Comparison of ENCODE assay signal across 13 mouse cellular contexts in the genomic region with DNA sequence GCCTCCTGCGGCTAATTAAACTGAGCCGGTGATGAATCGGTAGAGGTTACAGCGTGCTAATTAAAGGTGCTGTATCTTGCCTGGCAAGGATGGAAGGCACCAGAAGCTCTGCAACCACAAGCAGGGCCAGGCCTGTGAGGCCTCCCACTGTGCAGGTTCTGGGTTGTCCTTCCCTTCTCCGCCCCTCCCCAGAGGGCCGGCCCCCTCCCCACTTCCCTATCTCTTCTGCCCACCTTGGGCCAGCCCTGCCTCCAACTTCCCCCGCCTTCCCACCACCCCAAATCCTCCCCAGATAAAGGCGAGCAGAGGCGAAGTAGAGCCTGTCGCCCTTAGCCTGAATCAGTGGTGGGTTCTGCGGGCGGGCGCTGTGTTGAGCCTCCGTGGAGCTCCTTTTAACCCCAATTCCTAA. TPM values are rescaled to one million over a fixed set of nuclear protein-coding genes. Genes with fewer than 3 reads are reported as not detected.
DNase-seq lines count a peak whose midpoint lies in the region; ATAC-seq and TF ChIP-seq lines count a peak whose summit lies in the region.
"Had no signal": no experiment of that assay in that cellular context is flagged by ENCODE, and none has a peak within 500 bp of the region (broad histone marks: within the 10 kb centered on the region; RNA-seq: fewer than 3 reads in every experiment).

No protein-coding gene starts in this region.

- DNase-seq in hindbrain, embryonic 14.5 days (ENCODE audit: low spot score), result no peak
- DNase-seq in G1E (ENCODE audit: low spot score), result peak; percentile 74
- DNase-seq in forebrain, embryonic 14.5 days (ENCODE audit: low spot score), result peak; percentile 41
- peak in 1 of 3 experiments; percentile 64 for DNase-seq in liver, embryonic 14.5 days (ENCODE audit: low read depth in 3 of 3, low spot score in 3 of 3)
- no peak for DNase-seq in lung, postnatal 10 days
- no peak for DNase-seq in spleen, postnatal 14 days (ENCODE audit: low spot score in 2 of 2)
- DNase-seq in adrenal gland, adult 2 months, result no peak
- DNase-seq: gastrocnemius, postnatal 36 days; lung, adult 2 months; thymus, adult 2 months had no signal

- TF ChIP-seq EP300 in liver, embryonic 14.5 days (IDR thresholded peaks at IDR 0.05; ENCODE audit: low read depth), result peak; percentile 84

- no peak for ATAC-seq in hindbrain, embryonic 13.5 days (ENCODE audit: low FRiP score)
- ATAC-seq in hindbrain, embryonic 14.5 days (ENCODE audit: low FRiP score), result no peak
- peak; percentile 71 for ATAC-seq in G1E (ENCODE audit: extremely low read depth, insufficient number of reproducible peaks, low FRiP score, poor library complexity, severe bottlenecking)
- peak; percentile 42; the same call in 1 of the 2 replicates for ATAC-seq in forebrain, embryonic 14.5 days
- peak; percentile 84 for ATAC-seq in liver, embryonic 14.5 days (ENCODE audit: insufficient read depth)

- H3K36me3 ChIP-seq in hindbrain, embryonic 13.5 days, result no peaks in the 10 kb centered on the region
- no peaks in the 10 kb centered on the region for H3K36me3 ChIP-seq in hindbrain, embryonic 14.5 days (replicated peaks; ENCODE audit: control insufficient read depth, insufficient read depth)
- H3K36me3 ChIP-seq in G1E (replicated peaks), result no peaks in the 10 kb centered on the region
- no peaks in the 10 kb centered on the region for H3K36me3 ChIP-seq in forebrain, embryonic 14.5 days (ENCODE audit: control insufficient read depth, insufficient read depth, low read length)
- no peaks in the 10 kb centered on the region for H3K36me3 ChIP-seq in liver, embryonic 14.5 days (replicated peaks; ENCODE audit: control insufficient read depth, insufficient read depth, low read depth)
- H3K36me3 ChIP-seq: embryonic facial prominence, embryonic 15.5 days had no signal

- no peak overlapping the region for H3K9ac ChIP-seq in hindbrain, embryonic 13.5 days
- H3K9ac ChIP-seq in hindbrain, embryonic 14.5 days, result no peak overlapping the region
- 0 out of 2 replicates have a peak overlapping the region, but pooled peaks have one; percentile 21 for H3K9ac ChIP-seq in forebrain, embryonic 14.5 days (ENCODE audit: low read length)
- H3K9ac ChIP-seq in liver, embryonic 14.5 days (replicated peaks), result peak overlapping the region; percentile 68
- H3K9ac ChIP-seq: embryonic facial prominence, embryonic 15.5 days had no signal

- H3K27me3 ChIP-seq in hindbrain, embryonic 13.5 days, result peaks cover 8% of the 10 kb centered on the region; the same call in 1 of the 2 replicates
- H3K27me3 ChIP-seq in hindbrain, embryonic 14.5 days (ENCODE audit: control insufficient read depth, insufficient read depth, low read length), result no peaks in the 10 kb centered on the region
- H3K27me3 ChIP-seq in G1E (ENCODE audit: insufficient read depth, low read length), result peaks cover 8% of the 10 kb centered on the region; the same call in 1 of the 2 replicates
- no peaks in the 10 kb centered on the region for H3K27me3 ChIP-seq in forebrain, embryonic 14.5 days (replicated peaks; ENCODE audit: control insufficient read depth, insufficient read depth, low read length)
- H3K27me3 ChIP-seq in liver, embryonic 14.5 days (ENCODE audit: control insufficient read depth, insufficient read depth, low read length), result no peaks in the 10 kb centered on the region
- H3K27me3 ChIP-seq: CH12.LX; embryonic facial prominence, embryonic 15.5 days had no signal

- peaks cover 19% of the 10 kb centered on the region for H3K4me1 ChIP-seq in hindbrain, embryonic 13.5 days (replicated peaks)
- no peaks in the 10 kb centered on the region for H3K4me1 ChIP-seq in hindbrain, embryonic 14.5 days (replicated peaks; ENCODE audit: control insufficient read depth, insufficient read depth, low read length)
- H3K4me1 ChIP-seq in G1E (ENCODE audit: insufficient read depth, low read depth, low read length), result peaks cover 63% of the 10 kb centered on the region
- peaks cover 9% of the 10 kb centered on the region for H3K4me1 ChIP-seq in forebrain, embryonic 14.5 days (ENCODE audit: control insufficient read depth, insufficient read depth, low read length)
- H3K4me1 ChIP-seq in liver, embryonic 14.5 days (replicated peaks; ENCODE audit: control insufficient read depth in 2 of 2, insufficient read depth in 2 of 2, low read length in 1 of 2), result peaks cover 32 to 58% of the 10 kb centered on the region in 2 experiments

- 58% methylated on average over 14 of the region's 14 CpGs for WGBS in hindbrain, embryonic 13.5 days
- 49% methylated on average over 14 of the region's 14 CpGs for WGBS in hindbrain, embryonic 14.5 days
- 29% methylated on average over 13 of the region's 14 CpGs for WGBS in forebrain, embryonic 14.5 days
- 8% methylated on average over 14 of the region's 14 CpGs for WGBS in liver, embryonic 14.5 days (ENCODE audit: insufficient replicate concordance)

- no peaks in the 10 kb centered on the region for H3K9me3 ChIP-seq in hindbrain, embryonic 13.5 days
- H3K9me3 ChIP-seq in hindbrain, embryonic 14.5 days (ENCODE audit: control insufficient read depth, low read length), result no peaks in the 10 kb centered on the region
- no peaks in the 10 kb centered on the region for H3K9me3 ChIP-seq in G1E (replicated peaks)
- H3K9me3 ChIP-seq in forebrain, embryonic 14.5 days (replicated peaks; ENCODE audit: control insufficient read depth, low read length), result no peaks in the 10 kb centered on the region
- H3K9me3 ChIP-seq in liver, embryonic 14.5 days (ENCODE audit: control insufficient read depth, low read length), result no peaks in the 10 kb centered on the region
- H3K9me3 ChIP-seq: embryonic facial prominence, embryonic 15.5 days had no signal

- no peak for TF ChIP-seq CTCF in G1E (IDR thresholded peaks at IDR 0.05; ENCODE audit: low read depth, low read length)
- TF ChIP-seq CTCF in liver, embryonic 14.5 days (IDR thresholded peaks at IDR 0.05; ENCODE audit: low read depth), result no peak

- peak overlapping the region; percentile 44; the same call in 1 of the 2 replicates for H3K27ac ChIP-seq in hindbrain, embryonic 13.5 days
- H3K27ac ChIP-seq in hindbrain, embryonic 14.5 days, result no peak overlapping the region
- no peak overlapping the region for H3K27ac ChIP-seq in forebrain, embryonic 14.5 days (ENCODE audit: low read depth, low read length)
- H3K27ac ChIP-seq in liver, embryonic 14.5 days, result peak overlapping the region; percentile 83
- H3K27ac ChIP-seq: embryonic facial prominence, embryonic 15.5 days had no signal

- H3K4me3 ChIP-seq in hindbrain, embryonic 13.5 days, result no peak overlapping the region
- no peak overlapping the region for H3K4me3 ChIP-seq in hindbrain, embryonic 14.5 days (replicated peaks; ENCODE audit: low read length)
- H3K4me3 ChIP-seq in G1E (ENCODE audit: low read depth, low read length), result peak overlapping the region; percentile 62; the same call in 1 of the 2 replicates
- no peak overlapping the region for H3K4me3 ChIP-seq in forebrain, embryonic 14.5 days (ENCODE audit: low read depth, low read length)
- H3K4me3 ChIP-seq in liver, embryonic 14.5 days (ENCODE audit: insufficient read depth in 1 of 2, low read depth in 2 of 2, low read length in 2 of 2), result peak overlapping the region; percentile 36 to 44; a peak in 3 of 4 replicates
- H3K4me3 ChIP-seq: embryonic facial prominence, embryonic 15.5 days had no signal

- H3K4me2 ChIP-seq in hindbrain, embryonic 13.5 days, result no peak overlapping the region
- no peak overlapping the region for H3K4me2 ChIP-seq in hindbrain, embryonic 14.5 days (replicated peaks)
- H3K4me2 ChIP-seq in forebrain, embryonic 14.5 days (ENCODE audit: low read length), result no peak overlapping the region
- H3K4me2 ChIP-seq in liver, embryonic 14.5 days (ENCODE audit: low read depth), result peak overlapping the region; percentile 78
- H3K4me2 ChIP-seq: embryonic facial prominence, embryonic 15.5 days had no signal

RNA-seq across cellular contexts. Expression of a gene that starts 48.9 kb away (rescaled TPM):
- polyA plus RNA-seq in hindbrain, embryonic 13.5 days (2015; fragmentation: Nextera tagmentation; extraction: Ambion mirVana), result 88.3 and 88.8 TPM in 2 replicates
- polyA plus RNA-seq in hindbrain, embryonic 14.5 days (2014; fragmentation: Nextera tagmentation; extraction: Ambion mirVana), result 78.6 and 79.8 TPM in 2 replicates
- 19.1 and 20.9 TPM in 2 replicates for total RNA-seq in G1E (2014; fragmentation: Nextera tagmentation)
- total RNA-seq in G1E (2017), result 30.9 and 34.7 TPM in 2 replicates
- polyA plus RNA-seq in G1E (2012), result 26.5 and 29.7 TPM in 2 replicates
- polyA plus RNA-seq in forebrain, embryonic 14.5 days (2014; fragmentation: Nextera tagmentation; extraction: Ambion mirVana), result 86.9 and 95.9 TPM in 2 replicates
- 5.4 and 9.5 TPM in 2 replicates for polyA plus RNA-seq in liver, embryonic 14.5 days (2012; rRNA removed)
- 24.9 and 25.4 TPM in 2 replicates for polyA plus RNA-seq in liver, embryonic 14.5 days (2014; fragmentation: Nextera tagmentation; extraction: Ambion mirVana)
- 10 to 100 TPM; 32.3 to 37.0 TPM for total RNA-seq in adrenal gland, adult 2 months (2021)
- polyA plus RNA-seq in adrenal gland, adult 2 months (2012; rRNA removed), result 21.9 and 28.9 TPM in 2 replicates

RNA-seq across cellular contexts. Expression of a gene that starts 53.9 kb away (rescaled TPM):
- 42.4 and 43.8 TPM in 2 replicates for polyA plus RNA-seq in hindbrain, embryonic 13.5 days (2015; fragmentation: Nextera tagmentation; extraction: Ambion mirVana)
- polyA plus RNA-seq in hindbrain, embryonic 14.5 days (2014; fragmentation: Nextera tagmentation; extraction: Ambion mirVana), result 44.8 and 49.8 TPM in 2 replicates
- 39.2 and 45.3 TPM in 2 replicates for total RNA-seq in G1E (2014; fragmentation: Nextera tagmentation)
- total RNA-seq in G1E (2017), result 13.5 and 13.9 TPM in 2 replicates
- 19.8 and 23.4 TPM in 2 replicates for polyA plus RNA-seq in G1E (2012)
- 31.4 and 42.0 TPM in 2 replicates for polyA plus RNA-seq in forebrain, embryonic 14.5 days (2014; fragmentation: Nextera tagmentation; extraction: Ambion mirVana)
- polyA plus RNA-seq in liver, embryonic 14.5 days (2012; rRNA removed), result 5.7 and 6.0 TPM in 2 replicates
- 3.7 and 4.4 TPM in 2 replicates for polyA plus RNA-seq in liver, embryonic 14.5 days (2014; fragmentation: Nextera tagmentation; extraction: Ambion mirVana)
- 10 to 100 TPM; 11.5 to 16.4 TPM for total RNA-seq in adrenal gland, adult 2 months (2021)
- polyA plus RNA-seq in adrenal gland, adult 2 months (2012; rRNA removed), result 6.5 and 9.2 TPM in 2 replicates

Comparison
In these comparisons a context has a peak if more than half of its experiments do, and no peak if none do; other contexts are left out.
1. H3K27ac ChIP-seq: peak in hindbrain, embryonic 13.5 days (single experiment) and liver, embryonic 14.5 days (single experiment); none in hindbrain, embryonic 14.5 days (single experiment) and forebrain, embryonic 14.5 days (single experiment).
2. ATAC-seq: peak in G1E (single experiment), forebrain, embryonic 14.5 days (single experiment) and liver, embryonic 14.5 days (single experiment); none in hindbrain, embryonic 13.5 days (single experiment) and hindbrain, embryonic 14.5 days (single experiment).
3. H3K4me3 ChIP-seq: peak in G1E (single experiment) and liver, embryonic 14.5 days (2 of 2); none in hindbrain, embryonic 13.5 days (single experiment), hindbrain, embryonic 14.5 days (single experiment) and forebrain, embryonic 14.5 days (single experiment).
4. H3K9ac ChIP-seq: peak in forebrain, embryonic 14.5 days (single experiment) and liver, embryonic 14.5 days (single experiment); none in hindbrain, embryonic 13.5 days (single experiment) and hindbrain, embryonic 14.5 days (single experiment).
5. DNase-seq: peak in G1E (single experiment) and forebrain, embryonic 14.5 days (single experiment); none in hindbrain, embryonic 14.5 days (single experiment), lung, postnatal 10 days (single experiment), spleen, postnatal 14 days (0 of 2) and adrenal gland, adult 2 months (single experiment).